7 mouse cellular contexts compared by ENCODE assay signal in genomic region chr5:107251751-107252305, GRCm38 (mm10). TPM values are rescaled to one million over a fixed set of nuclear protein-coding genes. Genes with fewer than 3 reads are reported as not detected.
A peak's percentile ranks its signal among the peaks of the same experiment; 100 is the strongest.
DNase-seq lines count a peak whose midpoint lies in the region; ATAC-seq lines count a peak whose summit lies in the region.

No protein-coding gene starts in this region.

- WGBS in heart, embryonic 16.5 days, result 10% methylated on average over 3 of the region's 3 CpGs
- WGBS in liver, embryonic 16.5 days (ENCODE audit: insufficient replicate concordance), result 29% methylated on average over 3 of the region's 3 CpGs

- H3K36me3 ChIP-seq in heart, embryonic 16.5 days (ENCODE audit: control insufficient read depth, insufficient read depth), result peaks cover 7% of the 10 kb centered on the region
- no peaks in the 10 kb centered on the region for H3K36me3 ChIP-seq in liver, embryonic 16.5 days (ENCODE audit: control insufficient read depth, insufficient read depth)

- no peaks in the 10 kb centered on the region for H3K9me3 ChIP-seq in heart, embryonic 16.5 days (replicated peaks; ENCODE audit: control insufficient read depth, low read length)
- no peaks in the 10 kb centered on the region for H3K9me3 ChIP-seq in liver, embryonic 16.5 days (replicated peaks; ENCODE audit: control insufficient read depth, low read length)

- peak overlapping the region; percentile 37; the same call in 1 of the 2 replicates for H3K4me2 ChIP-seq in heart, embryonic 16.5 days (ENCODE audit: low read depth, low read length)
- H3K4me2 ChIP-seq in liver, embryonic 16.5 days (ENCODE audit: low read depth, low read length), result no peak overlapping the region

- H3K27me3 ChIP-seq in heart, embryonic 16.5 days (ENCODE audit: control insufficient read depth, insufficient read depth, low read length), result no peaks in the 10 kb centered on the region
- no peaks in the 10 kb centered on the region for H3K27me3 ChIP-seq in liver, embryonic 16.5 days (ENCODE audit: control insufficient read depth, insufficient read depth, low read depth, low read length)

- peak overlapping the region; percentile 21; the same call in 1 of the 2 replicates for H3K9ac ChIP-seq in heart, embryonic 16.5 days (ENCODE audit: low read length)
- H3K9ac ChIP-seq in liver, embryonic 16.5 days (ENCODE audit: low read depth, low read length), result no peak overlapping the region

- peak; percentile 76 for DNase-seq in adrenal gland, adult 2 months
- DNase-seq in kidney, postnatal 25 days, result peak; percentile 62 to 73
- peak; percentile 21 to 30 for DNase-seq in right cerebral cortex, adult 2 months (ENCODE audit: low spot score in 2 of 2)
- DNase-seq in urinary bladder, adult 2 months (ENCODE audit: low spot score), result no peak

- peaks cover 31% of the 10 kb centered on the region for H3K4me1 ChIP-seq in heart, embryonic 16.5 days (ENCODE audit: control insufficient read depth, insufficient read depth, low read length)
- H3K4me1 ChIP-seq in liver, embryonic 16.5 days (ENCODE audit: control insufficient read depth, low read depth, low read length), result peaks cover 26% of the 10 kb centered on the region

- peak; percentile 16 for ATAC-seq in common myeloid progenitor, adult 5-6 weeks (replicated peaks; ENCODE audit: low read depth, poor library complexity, severe bottlenecking)
- peak; percentile 78 for ATAC-seq in heart, embryonic 16.5 days (replicated peaks; ENCODE audit: extremely low read depth, insufficient read depth, low FRiP score)
- ATAC-seq in liver, embryonic 16.5 days (ENCODE audit: low read depth), result peak; percentile 37; the same call in 1 of the 2 replicates

- H3K4me3 ChIP-seq in heart, embryonic 16.5 days (ENCODE audit: low read length), result no peak overlapping the region
- H3K4me3 ChIP-seq in liver, embryonic 16.5 days (ENCODE audit: low read depth, low read length), result no peak overlapping the region

- peak overlapping the region; percentile 91 for H3K27ac ChIP-seq in heart, embryonic 16.5 days (ENCODE audit: low read length)
- H3K27ac ChIP-seq in liver, embryonic 16.5 days (ENCODE audit: low read length), result 0 out of 2 replicates have a peak overlapping the region, but pooled peaks have one; percentile 1

RNA-seq across cellular contexts. Expression of gene Tgfbr3, which starts 37.6 kb away (rescaled TPM):
- total RNA-seq in adrenal gland, adult 2 months (2021), result 100 to 1,000 TPM; 206 to 233 TPM
- 133 and 171 TPM in 2 replicates for polyA plus RNA-seq in adrenal gland, adult 2 months (2012; rRNA removed)
- total RNA-seq in common myeloid progenitor, adult 5-6 weeks (2017), result 15.9 and 21.3 TPM in 2 replicates
- 20.1 and 23.2 TPM in 2 replicates for polyA plus RNA-seq in heart, embryonic 16.5 days (2015; fragmentation: Nextera tagmentation; extraction: Ambion mirVana)
- 6.5 and 6.8 TPM in 2 replicates for polyA plus RNA-seq in liver, embryonic 16.5 days (2015; fragmentation: Nextera tagmentation; extraction: Ambion mirVana)
- polyA plus RNA-seq in urinary bladder, adult 2 months (2012; rRNA removed), result 42.5 and 61.3 TPM in 2 replicates

Comparison
In these comparisons a context has a peak if more than half of its experiments do, and no peak if none do; other contexts are left out.
1. ATAC-seq: peak in every context shown above with its lines; median percentile 78 in heart, embryonic 16.5 days; 37 in liver, embryonic 16.5 days; 16 in common myeloid progenitor, adult 5-6 weeks.